Mouse (Mus musculus): ENCODE data around the gene AC109138.7. TPM values are rescaled to one million over a fixed set of nuclear protein-coding genes. Genes with fewer than 3 reads are reported as not detected.

Gene AC109138.7
- total and polyA plus RNA-seq, 2 experiments, result not detected

DNA sequence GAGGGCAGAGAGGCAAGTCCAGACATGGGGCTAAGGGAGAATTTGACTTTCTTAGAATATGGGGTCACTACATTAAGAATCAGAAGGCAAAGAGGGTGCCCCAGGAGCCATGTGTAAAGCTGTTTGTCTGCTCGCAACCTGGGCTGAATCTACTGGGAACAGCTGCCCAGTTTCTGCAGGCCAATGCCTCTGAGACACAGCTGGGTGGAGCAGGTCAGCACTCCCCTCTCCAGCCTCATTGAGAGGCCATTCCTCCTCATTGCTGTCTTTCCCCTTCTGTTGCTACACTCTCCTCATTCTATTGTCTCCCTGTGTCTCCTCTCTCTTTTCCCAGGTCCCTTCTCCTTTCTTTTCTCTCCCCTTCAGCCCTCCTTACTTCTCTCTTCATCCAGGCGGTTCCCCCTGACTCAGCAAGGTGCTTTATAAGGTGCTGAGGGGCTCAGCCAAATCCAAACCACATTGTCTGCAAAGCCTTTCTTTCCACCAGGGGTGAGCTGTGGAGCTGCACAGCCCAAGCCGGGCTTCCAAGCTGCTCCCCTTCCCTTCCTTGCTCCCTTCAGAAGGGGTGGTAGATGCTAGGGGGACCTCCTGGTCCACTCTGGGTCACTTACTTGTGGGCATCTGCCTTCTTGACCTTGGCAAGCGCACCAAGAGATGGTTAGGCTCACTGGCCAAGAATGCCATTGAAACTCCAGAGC is 2.1 kb upstream of the AC109138.7 start:
- H3K27me3 ChIP-seq (ENCODE audit: control insufficient read depth, insufficient read depth, low read length), result no peaks in the 10 kb centered on the region
- TF ChIP-seq CTCF (IDR thresholded peaks at IDR 0.05; ENCODE audit: low read depth, low read length) (no peak), POLR2A (IDR thresholded peaks at IDR 0.05; ENCODE audit: extremely low read depth, insufficient read depth, low read length) (no peak)
- no peaks in the 10 kb centered on the region for H3K36me3 ChIP-seq (ENCODE audit: control insufficient read depth, insufficient read depth, low read length)
- H3K9ac ChIP-seq (ENCODE audit: low read depth, low read length), result no peak overlapping the region
- H3K4me1 ChIP-seq (ENCODE audit: control insufficient read depth, insufficient read depth, low read length), result peaks cover 5% of the 10 kb centered on the region; the same call in 1 of the 2 replicates
- WGBS, result 88% methylated on average over 4 of the region's 4 CpGs
- H3K79me2 ChIP-seq (ENCODE audit: control insufficient read depth, insufficient read depth, low read length), result no peaks in the 10 kb centered on the region
- no peak overlapping the region for H3K4me3 ChIP-seq (ENCODE audit: insufficient read depth, low read depth, low read length)
- DNase-seq (ENCODE audit: extremely low read depth, low read depth, low spot score), result no peak
- H3K27ac ChIP-seq (replicated peaks; ENCODE audit: insufficient read depth, low read depth, low read length), result no peak overlapping the region

DNA sequence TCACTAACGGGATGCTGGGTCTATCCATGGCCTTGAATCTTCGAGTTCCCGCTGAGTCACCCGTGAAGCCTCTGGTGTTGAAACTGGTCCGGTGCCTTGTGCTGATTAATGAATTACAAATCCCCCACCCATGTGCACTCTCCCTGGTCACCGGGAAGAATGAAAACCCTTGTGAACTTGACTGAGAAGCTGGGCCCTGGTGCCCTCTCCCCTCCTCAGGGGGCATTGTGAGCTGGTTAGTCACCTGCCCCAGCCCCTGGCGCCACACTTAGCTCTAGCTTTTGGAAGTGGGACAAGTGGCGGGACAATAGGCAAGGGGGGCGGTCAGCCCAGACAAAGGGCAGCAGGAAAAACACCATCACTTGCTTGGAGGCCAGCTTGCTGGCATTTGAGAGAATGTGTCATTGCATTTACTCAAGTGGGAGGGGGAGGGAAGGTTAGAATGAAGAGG is 608 bp upstream of the AC109138.7 start:
- WGBS, result 16% methylated on average over 9 of the region's 9 CpGs

DNA sequence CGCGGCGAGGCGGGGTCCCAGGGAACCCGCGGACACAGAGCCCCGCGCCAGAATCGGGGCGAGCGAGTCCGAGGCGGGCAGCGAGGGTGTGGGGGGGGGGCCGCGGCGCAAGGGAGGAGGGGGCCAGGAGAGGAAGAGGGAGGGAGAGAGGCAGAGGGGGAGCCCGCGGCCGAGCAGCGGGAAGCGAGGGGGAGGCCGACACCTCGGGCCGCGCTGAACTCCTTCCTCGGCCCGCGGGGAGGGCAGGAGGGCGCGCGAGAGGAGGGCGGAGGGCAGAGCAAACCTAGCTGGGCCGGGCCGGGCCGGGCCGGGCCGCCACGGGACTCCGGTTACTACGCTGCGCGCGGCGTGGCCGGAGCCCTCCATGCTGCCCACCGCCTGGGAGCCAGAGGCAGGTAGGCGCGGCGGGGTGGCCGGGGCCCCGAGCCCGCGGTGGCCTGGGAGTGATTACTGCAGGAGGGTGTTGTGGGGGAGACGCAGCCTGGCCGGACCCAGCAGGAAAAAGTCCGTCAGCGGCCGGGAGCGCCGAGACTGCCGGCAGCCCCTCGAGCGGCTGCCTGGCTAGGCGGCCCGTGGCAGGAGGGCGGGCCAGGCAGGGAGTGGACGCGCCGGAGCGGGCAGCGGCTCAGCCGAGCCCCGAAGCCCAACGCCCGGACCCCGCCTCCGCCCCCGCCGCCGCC is 754 bp downstream of the AC109138.7 start:
- H3K9ac ChIP-seq (ENCODE audit: low read depth, low read length), result peak overlapping the region; percentile 86
- H3K4me3 ChIP-seq (ENCODE audit: insufficient read depth, low read depth, low read length), result peak overlapping the region; percentile 65
- no peaks in the 10 kb centered on the region for H3K79me2 ChIP-seq (ENCODE audit: control insufficient read depth, insufficient read depth, low read length)
- no peaks in the 10 kb centered on the region for H3K36me3 ChIP-seq (ENCODE audit: control insufficient read depth, insufficient read depth, low read length)
- no peaks in the 10 kb centered on the region for H3K27me3 ChIP-seq (ENCODE audit: control insufficient read depth, insufficient read depth, low read length)
- DNase-seq (ENCODE audit: extremely low read depth, low read depth, low spot score), result no peak
- H3K27ac ChIP-seq (replicated peaks; ENCODE audit: insufficient read depth, low read depth, low read length), result 0 out of 2 replicates have a peak overlapping the region, but pooled peaks have one; percentile 11
- under 1% methylated on average over 64 of the region's 81 CpGs for WGBS
- TF ChIP-seq CTCF (IDR thresholded peaks at IDR 0.05; ENCODE audit: low read depth, low read length) (no peak), POLR2A (IDR thresholded peaks at IDR 0.05; ENCODE audit: extremely low read depth, insufficient read depth, low read length) (no peak)
- peaks cover 5% of the 10 kb centered on the region; the same call in 1 of the 2 replicates for H3K4me1 ChIP-seq (ENCODE audit: control insufficient read depth, insufficient read depth, low read length)

More for the DNA sequence above, 608 bp upstream of the AC109138.7 start:
- no peaks in the 10 kb centered on the region for H3K79me2 ChIP-seq (ENCODE audit: control insufficient read depth, insufficient read depth, low read length)
- peaks cover 5% of the 10 kb centered on the region; the same call in 1 of the 2 replicates for H3K4me1 ChIP-seq (ENCODE audit: control insufficient read depth, insufficient read depth, low read length)
- no peaks in the 10 kb centered on the region for H3K36me3 ChIP-seq (ENCODE audit: control insufficient read depth, insufficient read depth, low read length)
- TF ChIP-seq CTCF (IDR thresholded peaks at IDR 0.05; ENCODE audit: low read depth, low read length), result no peak
- no peak for TF ChIP-seq POLR2A (IDR thresholded peaks at IDR 0.05; ENCODE audit: extremely low read depth, insufficient read depth, low read length)
- no peak overlapping the region for H3K9ac ChIP-seq (ENCODE audit: low read depth, low read length)
- no peak overlapping the region for H3K27ac ChIP-seq (replicated peaks; ENCODE audit: insufficient read depth, low read depth, low read length)
- no peak overlapping the region for H3K4me3 ChIP-seq (ENCODE audit: insufficient read depth, low read depth, low read length)
- H3K27me3 ChIP-seq (ENCODE audit: control insufficient read depth, insufficient read depth, low read length), result no peaks in the 10 kb centered on the region
- peak; percentile 52 for DNase-seq (ENCODE audit: extremely low read depth, low read depth, low spot score)

DNA sequence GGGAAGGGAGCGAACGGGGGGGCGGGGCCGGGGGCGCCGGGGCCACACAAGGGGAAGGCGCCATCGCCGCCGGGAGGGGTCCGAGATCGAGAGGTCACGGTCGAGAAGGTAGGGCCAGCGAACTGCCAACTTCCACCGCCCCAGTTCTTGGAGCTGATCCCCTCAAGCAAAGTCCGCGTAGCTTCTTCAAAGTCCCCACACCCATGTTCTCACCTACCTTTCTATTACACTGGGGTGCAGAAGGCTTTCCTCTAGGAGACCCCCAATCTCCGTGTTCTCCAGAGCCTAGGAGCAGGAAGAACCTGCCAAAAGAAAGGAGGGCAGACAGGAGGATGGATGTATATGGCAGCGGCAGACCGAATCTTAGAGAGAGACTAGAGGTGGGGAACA is 1.3 kb downstream of the AC109138.7 start:
- TF ChIP-seq CTCF (IDR thresholded peaks at IDR 0.05; ENCODE audit: low read depth, low read length) (no peak), POLR2A (IDR thresholded peaks at IDR 0.05; ENCODE audit: extremely low read depth, insufficient read depth, low read length) (no peak)
- H3K79me2 ChIP-seq (ENCODE audit: control insufficient read depth, insufficient read depth, low read length), result no peaks in the 10 kb centered on the region
- H3K4me3 ChIP-seq (ENCODE audit: insufficient read depth, low read depth, low read length), result peak overlapping the region; percentile 65
- H3K27me3 ChIP-seq (ENCODE audit: control insufficient read depth, insufficient read depth, low read length), result no peaks in the 10 kb centered on the region
- H3K27ac ChIP-seq (replicated peaks; ENCODE audit: insufficient read depth, low read depth, low read length), result no peak overlapping the region
- no peak overlapping the region; the same call in 1 of the 2 replicates for H3K9ac ChIP-seq (ENCODE audit: low read depth, low read length)
- WGBS, result 16% methylated on average over 18 of the region's 21 CpGs
- DNase-seq (ENCODE audit: extremely low read depth, low read depth, low spot score), result no peak
- no peaks in the 10 kb centered on the region for H3K36me3 ChIP-seq (ENCODE audit: control insufficient read depth, insufficient read depth, low read length)
- H3K4me1 ChIP-seq (ENCODE audit: control insufficient read depth, insufficient read depth, low read length), result peaks cover 5% of the 10 kb centered on the region; the same call in 1 of the 2 replicates

DNA sequence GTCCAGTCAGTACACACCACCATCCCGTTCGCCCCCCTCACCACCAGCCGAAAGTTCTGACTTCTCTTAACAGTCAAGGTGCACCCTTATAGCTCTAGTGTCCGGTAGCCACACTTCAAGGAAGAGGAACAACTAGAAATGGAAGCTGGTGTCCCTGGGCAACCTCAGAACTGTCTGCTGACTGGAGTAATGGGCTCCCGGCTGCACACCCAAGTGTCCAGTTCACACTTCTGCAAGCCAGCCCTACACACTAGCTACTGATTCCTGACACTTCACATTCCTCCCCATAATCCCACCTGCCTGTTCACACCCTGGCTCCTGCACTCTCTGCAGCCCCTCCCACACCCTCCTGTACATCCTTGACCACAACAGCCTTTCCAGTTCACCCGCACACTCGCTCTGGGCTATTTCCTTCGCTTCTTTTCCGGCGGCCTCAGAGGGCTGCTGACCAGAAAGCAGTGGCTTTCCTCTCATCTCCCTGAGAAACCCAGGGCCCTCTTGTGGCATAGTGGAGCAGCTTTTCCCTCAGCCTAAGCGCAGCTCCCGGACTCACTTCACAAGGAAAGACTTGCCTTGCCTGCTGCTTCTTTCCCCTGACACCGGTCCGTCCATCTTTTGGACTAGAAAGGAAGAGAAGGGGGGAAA is 2.0 kb downstream of the AC109138.7 start:
- no peak for DNase-seq (ENCODE audit: extremely low read depth, low read depth, low spot score)
- Histone ChIP-seq H3K9ac (ENCODE audit: low read depth, low read length) (no peak overlapping the region), H3K4me1 (ENCODE audit: control insufficient read depth, insufficient read depth, low read length) (peaks cover 5% of the 10 kb centered on the region; the same call in 1 of the 2 replicates), H3K79me2 (ENCODE audit: control insufficient read depth, insufficient read depth, low read length) (no peaks in the 10 kb centered on the region), H3K27ac (replicated peaks; ENCODE audit: insufficient read depth, low read depth, low read length) (no peak overlapping the region), H3K36me3 (ENCODE audit: control insufficient read depth, insufficient read depth, low read length) (no peaks in the 10 kb centered on the region), H3K27me3 (ENCODE audit: control insufficient read depth, insufficient read depth, low read length) (no peaks in the 10 kb centered on the region), H3K4me3 (ENCODE audit: insufficient read depth, low read depth, low read length) (no peak overlapping the region)
- 65% methylated on average over 14 of the region's 14 CpGs for WGBS
- TF ChIP-seq CTCF (IDR thresholded peaks at IDR 0.05; ENCODE audit: low read depth, low read length), result peak; percentile 48
- TF ChIP-seq POLR2A (IDR thresholded peaks at IDR 0.05; ENCODE audit: extremely low read depth, insufficient read depth, low read length), result no peak
